Mouse (Mus musculus): ENCODE results near the gene Wnt8b.
"Not testable (repeated sequence)": the region's sequence is repeated elsewhere in the genome, so short reads cannot be mapped to it uniquely, and the experiment has no call there.

Wnt8b gene

GRCm38 (mm10) chr19:44493128-44493527 is at the start of gene Wnt8b:
TSS of gene Wnt8b (plus strand) at chr19:44493472.
- no peak for DNase-seq (ENCODE audit: low spot score in 2 of 2)

- DNase-seq (ENCODE audit: low spot score in 2 of 2): no peak
Observed at GRCm38 (mm10) chr19:44445755-44446154, 47.5 kb upstream of the Wnt8b start.

- DNase-seq (ENCODE audit: low spot score in 2 of 2): no peak
Observed at GRCm38 (mm10) chr19:44447927-44448326, 45.3 kb upstream of the Wnt8b start.

GRCm38 (mm10) chr19:44454862-44455261 is 38.4 kb upstream of the Wnt8b start:
- no peak for DNase-seq (ENCODE audit: low spot score in 2 of 2)

GRCm38 (mm10) chr19:44455356-44455755 is 37.9 kb upstream of the Wnt8b start:
- DNase-seq (ENCODE audit: low spot score in 2 of 2): no peak

- no peak for DNase-seq (ENCODE audit: low spot score in 2 of 2)
Observed at GRCm38 (mm10) chr19:44457359-44458055, 35.8 kb upstream of the Wnt8b start.

GRCm38 (mm10) chr19:44458696-44459095 is 34.6 kb upstream of the Wnt8b start:
- peak; percentile 3 to 12 for DNase-seq (ENCODE audit: low spot score in 2 of 2)

- no peak for DNase-seq (ENCODE audit: low spot score in 2 of 2)
Observed at GRCm38 (mm10) chr19:44460441-44460840, 32.8 kb upstream of the Wnt8b start.

- no peak for DNase-seq (ENCODE audit: low spot score in 2 of 2)
Observed at GRCm38 (mm10) chr19:44461500-44461899, 31.8 kb upstream of the Wnt8b start.

- no peak for DNase-seq (ENCODE audit: low spot score in 2 of 2)
Observed at GRCm38 (mm10) chr19:44462141-44462540, 31.1 kb upstream of the Wnt8b start.

- not testable (repeated sequence) for DNase-seq (ENCODE audit: low spot score in 2 of 2)
Observed at GRCm38 (mm10) chr19:44465960-44466525, 27.2 kb upstream of the Wnt8b start.

GRCm38 (mm10) chr19:44474158-44474557 is 19.1 kb upstream of the Wnt8b start:
- DNase-seq (ENCODE audit: low spot score in 2 of 2): peak; percentile 28 to 78

GRCm38 (mm10) chr19:44475268-44475667 is 18.0 kb upstream of the Wnt8b start:
- DNase-seq (ENCODE audit: low spot score in 2 of 2): no peak

GRCm38 (mm10) chr19:44476541-44476940 is 16.7 kb upstream of the Wnt8b start:
- DNase-seq (ENCODE audit: low spot score in 2 of 2): no peak

- no peak for DNase-seq (ENCODE audit: low spot score in 2 of 2)
Observed at GRCm38 (mm10) chr19:44487266-44487665, 6.0 kb upstream of the Wnt8b start.

- DNase-seq (ENCODE audit: low spot score in 2 of 2): no peak
Observed at GRCm38 (mm10) chr19:44496511-44496910, 3.2 kb downstream of the Wnt8b start.

GRCm38 (mm10) chr19:44496941-44497340 is 3.7 kb downstream of the Wnt8b start:
- no peak for DNase-seq (ENCODE audit: low spot score in 2 of 2)

GRCm38 (mm10) chr19:44498936-44499335 is 5.7 kb downstream of the Wnt8b start:
- DNase-seq (ENCODE audit: low spot score in 2 of 2): no peak

GRCm38 (mm10) chr19:44500240-44500639 is 7.0 kb downstream of the Wnt8b start:
- DNase-seq (ENCODE audit: low spot score in 2 of 2): no peak

GRCm38 (mm10) chr19:44501925-44502324 is 8.7 kb downstream of the Wnt8b start:
- no peak for DNase-seq (ENCODE audit: low spot score in 2 of 2)

GRCm38 (mm10) chr19:44502741-44503140 is 9.5 kb downstream of the Wnt8b start:
- no peak for DNase-seq (ENCODE audit: low spot score in 2 of 2)

- DNase-seq (ENCODE audit: low spot score in 2 of 2): no peak
Observed at GRCm38 (mm10) chr19:44510534-44511175, 17.4 kb downstream of the Wnt8b start.

Data from frontal cortex, postnatal 36 days (tissue).